Mouse (Mus musculus) frontal cortex, postnatal 25 days (tissue): ENCODE data around the gene Lect2.

Experiments used
- DNase-seq, 2 experiments: peaks; one replicate each; pipeline ENCODE4 v3.0.0; 2022; ENCODE audit warnings: low spot score in 2 of 2

Lect2 gene

GRCm38 (mm10) chr13:56506871-56507496 lies 41.3 kb downstream of the Lect2 start:
- DNase-seq = no peak

- no peak for DNase-seq
Observed at GRCm38 (mm10) chr13:56501866-56502420, 46.4 kb downstream of the Lect2 start.

- no peak for DNase-seq
Observed at GRCm38 (mm10) chr13:56500636-56501035, 47.7 kb downstream of the Lect2 start.

GRCm38 (mm10) chr13:56500132-56500531 lies 48.2 kb downstream of the Lect2 start:
- no peak for DNase-seq

DNA sequence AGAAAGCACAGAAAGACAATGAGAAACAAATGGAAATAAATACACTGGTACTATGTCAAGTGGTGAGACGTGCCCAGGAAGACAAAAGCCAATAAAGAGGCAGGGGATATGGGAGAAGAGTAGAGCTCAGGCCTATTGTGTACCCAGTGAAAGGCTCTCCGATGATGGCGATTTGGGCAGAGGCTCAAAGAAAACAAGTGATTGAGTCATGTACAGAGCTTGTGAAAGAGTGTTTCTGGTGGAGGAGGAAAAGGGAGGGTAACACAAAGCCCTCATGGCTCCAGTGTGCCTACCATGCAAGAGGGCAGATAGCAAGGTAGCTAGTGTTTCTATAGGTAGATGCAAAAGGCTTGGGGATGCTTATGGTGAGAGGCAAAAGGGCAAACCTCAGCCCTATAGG lies 53.9 kb downstream of the Lect2 start:
- no peak for DNase-seq
